Mouse (Mus musculus) brain, embryonic 18.5 days (tissue): ENCODE results near the gene Slc45a1.

Experiments
- DNase-seq: peaks from one replicate; pipeline ENCODE4 v3.0.0-alpha.2; 2012; ENCODE audit warnings: low read depth, low spot score

Gene Slc45a1

DNA sequence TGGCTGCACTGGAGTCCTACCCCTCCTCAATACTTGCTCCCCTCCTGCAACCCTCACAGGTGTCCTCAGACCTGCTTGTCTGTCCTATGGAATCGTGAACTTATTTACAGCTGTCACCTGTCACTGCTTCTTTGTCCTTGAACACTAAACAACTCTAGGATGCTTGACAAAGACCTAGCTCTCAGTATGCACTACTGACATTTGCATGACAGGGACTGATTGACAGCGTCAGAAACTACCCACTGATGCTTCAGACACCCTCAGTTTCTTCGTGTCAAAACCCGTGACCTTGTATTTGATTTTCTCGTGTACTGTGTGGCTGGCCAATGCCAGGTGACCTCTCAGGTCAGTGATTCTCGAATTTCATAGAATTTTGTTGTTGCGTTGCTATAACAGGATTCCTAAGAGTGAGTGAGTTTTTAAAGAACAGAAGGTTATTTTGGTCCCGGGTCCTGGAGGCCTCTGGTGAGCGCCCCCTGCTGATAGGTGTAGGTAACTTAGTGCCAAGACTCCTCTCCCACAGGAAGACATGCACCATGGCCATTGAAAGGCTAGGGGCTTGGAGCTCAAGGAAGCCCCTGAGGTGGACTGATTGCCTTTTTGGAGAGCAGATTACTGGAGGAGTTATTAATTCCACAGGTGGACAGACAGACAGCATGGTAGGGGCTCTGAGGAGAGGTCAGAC is 8.1 kb upstream of the Slc45a1 start:
- no peak for DNase-seq

DNA sequence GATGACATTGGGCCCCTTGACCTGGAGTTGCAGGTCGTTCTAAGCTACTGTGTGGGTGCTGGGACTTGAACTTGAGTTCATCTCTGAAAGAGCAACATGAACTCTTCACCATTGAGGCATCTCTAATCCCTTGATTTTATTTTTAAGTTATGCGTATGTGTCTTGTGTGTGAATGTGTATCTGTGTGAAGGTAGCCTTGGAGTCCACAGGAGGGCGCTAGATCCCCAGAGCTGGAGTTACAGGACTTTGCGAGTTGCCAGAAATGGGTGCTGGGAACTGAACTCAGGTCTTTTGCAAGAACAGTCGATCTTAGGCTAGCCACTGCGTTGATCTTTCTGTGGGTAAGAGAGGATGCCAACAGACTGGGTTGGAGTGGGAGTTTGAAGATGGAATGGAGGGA is 4.5 kb upstream of the Slc45a1 start:
- DNase-seq: no peak

DNA sequence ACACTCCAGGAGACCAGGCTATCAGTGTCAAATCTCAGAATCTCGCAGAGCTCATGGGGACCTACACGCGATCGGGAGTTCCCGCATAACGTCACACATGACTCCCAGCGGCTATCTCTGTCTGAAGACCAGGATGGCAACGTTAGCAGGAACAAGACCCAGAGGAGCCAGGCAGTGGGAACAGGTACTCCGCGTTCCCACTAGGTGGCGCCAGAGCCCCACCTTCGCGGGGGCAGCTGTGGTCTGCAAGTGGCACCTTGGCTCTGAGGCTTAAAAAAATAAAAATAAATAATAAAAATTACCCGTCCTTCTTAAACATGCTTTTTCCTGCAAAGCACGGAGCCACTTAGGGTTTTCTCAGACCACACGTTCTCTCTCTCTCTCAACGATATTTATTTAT is 4.0 kb upstream of the Slc45a1 start:
- no peak for DNase-seq

DNA sequence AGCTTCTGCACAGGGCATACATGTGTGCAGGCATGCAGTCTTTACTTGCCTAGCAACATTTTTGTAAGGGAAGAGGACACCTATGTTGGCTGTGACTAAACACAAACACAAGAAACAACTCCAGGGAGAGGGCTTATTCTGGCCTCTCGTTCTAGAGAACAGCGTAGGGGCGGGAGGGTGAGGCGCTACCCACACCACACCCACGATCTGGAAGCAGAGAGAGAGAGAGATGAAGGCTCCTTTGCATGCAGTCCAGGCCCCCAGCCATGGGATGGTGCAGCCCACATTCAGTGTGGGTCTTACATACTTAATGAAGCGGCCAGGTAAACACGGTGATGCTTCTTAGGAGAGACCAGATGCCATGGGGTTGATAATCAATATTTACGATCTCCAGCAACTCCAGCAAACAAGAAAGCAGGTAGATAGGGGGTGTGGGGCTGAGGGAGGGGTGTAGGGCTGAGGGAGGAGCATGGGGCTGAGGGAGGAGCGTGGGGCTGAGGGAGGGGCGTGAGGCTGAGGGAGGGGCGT is 1.2 kb upstream of the Slc45a1 start:
- no peak for DNase-seq

DNA sequence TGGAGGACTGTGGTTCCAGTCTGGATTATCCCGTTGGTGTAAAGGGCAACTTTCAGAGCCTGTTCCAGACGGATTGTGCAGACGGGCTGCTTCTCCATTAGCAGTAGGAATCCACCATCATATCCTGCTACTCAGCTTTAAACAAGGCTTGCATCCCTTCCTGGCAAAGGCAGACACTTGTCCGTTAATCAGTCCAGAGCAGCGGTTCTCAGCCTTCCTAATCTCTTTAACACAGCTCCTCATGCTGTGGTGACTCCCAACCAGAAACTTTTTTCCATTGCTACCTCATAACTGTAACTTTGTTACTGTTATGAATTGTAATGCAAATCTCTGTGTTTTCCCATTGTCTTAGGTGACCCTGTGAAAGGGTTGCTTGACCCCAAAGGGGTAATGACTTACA is 2.6 kb downstream of the Slc45a1 start:
- no peak for DNase-seq

DNA sequence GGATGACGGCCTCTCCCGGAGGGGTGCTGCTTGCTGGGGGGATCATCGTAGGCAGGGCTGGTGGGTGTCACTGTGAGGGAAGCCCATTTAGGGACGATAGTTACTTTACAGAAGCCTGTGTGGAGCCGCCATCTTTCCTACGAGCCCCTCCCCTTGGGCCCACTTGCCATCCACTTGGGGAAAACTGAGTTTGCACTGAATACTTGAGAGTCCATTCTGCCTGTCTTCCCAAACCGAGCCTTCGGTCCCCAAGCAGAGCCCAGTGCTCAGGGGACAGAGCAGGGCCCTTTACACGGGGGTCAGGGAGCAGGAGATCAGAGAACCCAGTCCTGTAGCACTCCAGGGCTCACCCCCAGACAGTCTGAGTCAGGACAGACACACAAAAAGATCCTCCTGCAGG is 7.7 kb downstream of the Slc45a1 start:
- DNase-seq: no peak

DNA sequence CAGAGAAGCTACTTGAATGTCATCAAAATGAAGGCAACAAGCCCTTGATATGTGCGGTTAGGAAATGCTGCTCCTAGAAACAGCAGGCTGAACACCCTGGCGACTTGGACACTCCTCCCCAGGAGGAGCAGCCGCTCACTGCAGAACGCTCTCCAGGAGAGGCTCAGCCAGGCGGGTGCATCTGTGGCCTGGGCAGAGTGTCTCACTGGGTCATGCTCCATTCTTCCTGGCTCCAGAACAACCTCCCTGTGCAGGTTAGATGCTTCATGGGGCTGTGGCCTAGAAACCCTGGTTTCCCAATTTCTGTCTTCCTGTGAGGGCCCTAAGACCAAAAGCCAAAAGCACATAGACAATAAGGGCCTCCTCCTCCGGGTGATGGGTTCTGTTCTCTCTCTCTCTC is 15.3 kb downstream of the Slc45a1 start:
- no peak for DNase-seq

DNA sequence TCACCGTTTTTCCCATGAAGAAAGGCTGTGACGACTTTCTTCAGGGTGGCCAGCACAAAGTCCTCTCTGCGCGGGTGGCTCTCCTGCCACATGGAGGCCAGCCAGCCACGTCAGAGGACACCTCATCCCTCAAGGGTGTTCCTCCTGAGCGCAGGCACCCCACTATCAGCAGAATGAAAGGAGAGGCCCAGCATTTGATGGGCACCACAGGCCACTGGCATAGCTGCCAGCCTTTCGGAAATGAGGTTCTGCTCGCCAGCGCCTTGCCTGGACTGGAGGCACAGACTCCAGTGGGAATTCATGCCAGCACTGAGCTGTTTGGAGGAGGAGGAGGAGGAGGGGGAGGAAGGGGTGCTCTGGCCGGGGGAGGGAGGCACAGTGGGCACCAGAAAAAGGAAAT is 16.4 kb downstream of the Slc45a1 start:
- no peak for DNase-seq

DNA sequence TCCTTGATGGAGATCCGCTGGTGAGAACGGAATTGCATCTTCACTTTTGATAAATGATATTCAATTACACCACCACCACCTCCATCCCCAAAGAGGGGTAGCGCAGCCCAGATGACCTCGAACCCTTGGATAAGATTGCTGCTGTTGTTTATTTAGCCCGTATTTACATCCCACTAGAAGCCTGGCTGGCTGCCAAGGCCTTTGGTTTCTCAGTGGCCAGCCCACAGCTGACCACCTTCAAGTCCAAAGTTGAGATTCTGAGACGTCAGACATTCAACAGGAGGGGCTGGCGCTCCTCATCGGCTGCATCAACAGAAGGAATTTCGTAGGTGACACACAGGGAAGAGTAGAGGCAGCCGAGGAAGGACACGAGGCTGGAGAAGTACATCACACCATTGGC is 22.7 kb downstream of the Slc45a1 start:
- DNase-seq: no peak

DNA sequence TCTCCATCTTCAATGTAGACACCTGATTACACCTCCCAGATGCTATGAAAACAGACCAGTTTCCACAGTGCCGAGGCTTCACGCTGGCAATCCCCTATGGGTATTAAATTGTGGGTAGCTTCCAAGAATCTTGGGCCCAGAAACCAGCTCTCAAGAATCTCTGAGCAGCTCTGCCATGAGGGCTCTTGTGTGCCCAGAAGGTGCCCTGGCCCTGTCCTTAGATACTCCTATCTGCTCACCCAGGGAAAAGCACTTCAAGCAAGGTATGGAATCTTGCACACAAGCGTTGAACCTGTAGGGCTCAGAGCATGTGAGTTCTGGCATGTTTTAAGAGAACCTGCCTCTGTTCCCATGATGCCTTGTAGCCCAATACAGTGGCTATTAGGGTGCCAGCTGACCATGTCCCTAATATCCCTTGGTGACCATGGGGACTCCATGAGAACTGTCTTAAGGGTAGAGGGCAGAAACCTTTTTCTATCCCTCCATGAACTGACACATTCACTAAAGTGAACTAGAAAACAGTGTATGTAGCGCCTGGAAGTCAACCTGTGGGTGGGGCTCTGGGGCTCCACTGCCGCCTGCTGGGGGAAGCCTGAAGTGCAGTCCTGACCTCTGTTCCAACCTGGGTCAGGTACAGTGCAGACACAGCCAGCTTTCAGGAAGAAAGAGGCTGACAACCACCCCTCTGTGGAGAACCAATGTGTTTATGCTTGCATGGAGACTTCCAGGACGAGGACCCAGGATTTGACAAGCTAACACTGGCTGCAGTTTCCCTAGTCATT is 25.8 kb downstream of the Slc45a1 start:
- no peak for DNase-seq

DNA sequence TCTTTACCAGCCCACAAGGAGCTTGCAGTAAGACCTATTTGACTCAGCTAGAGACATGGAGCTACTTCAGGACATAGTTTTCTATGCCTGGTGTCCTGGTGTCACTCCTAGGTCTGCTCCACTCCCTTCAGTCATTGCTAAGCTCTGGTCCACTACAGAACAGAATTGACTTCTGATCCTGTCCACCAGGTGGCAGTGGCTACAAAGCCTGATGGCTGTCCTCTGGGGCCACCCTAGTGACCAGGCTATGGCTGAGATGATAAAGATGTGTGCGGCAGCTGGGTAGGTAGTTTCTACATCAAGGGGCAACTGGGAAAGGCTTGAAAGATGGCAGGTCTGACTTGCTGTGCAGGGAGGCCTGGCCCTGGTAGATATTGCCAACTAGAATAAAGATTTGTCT is 26.5 kb downstream of the Slc45a1 start:
- no peak for DNase-seq

DNA sequence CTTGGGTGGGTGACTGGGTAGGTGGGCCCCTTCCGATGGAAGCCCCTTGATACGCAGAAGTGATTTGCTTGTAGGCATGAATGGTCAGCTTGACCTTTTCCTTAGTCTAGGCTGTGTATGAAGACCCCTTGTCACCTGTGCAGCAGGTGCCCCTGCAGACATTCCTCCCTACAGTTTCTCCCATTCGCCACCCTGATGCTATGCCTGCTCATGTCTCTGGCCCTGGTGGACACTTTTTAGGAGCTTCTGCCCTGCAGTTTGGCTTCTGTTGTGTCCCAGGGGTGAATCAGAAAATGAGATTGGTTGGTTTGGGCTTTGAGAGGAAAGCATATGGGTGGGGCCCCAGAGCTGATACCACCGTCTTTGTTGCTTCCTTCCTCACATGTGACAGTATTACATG is 27.0 kb downstream of the Slc45a1 start:
- no peak for DNase-seq

DNA sequence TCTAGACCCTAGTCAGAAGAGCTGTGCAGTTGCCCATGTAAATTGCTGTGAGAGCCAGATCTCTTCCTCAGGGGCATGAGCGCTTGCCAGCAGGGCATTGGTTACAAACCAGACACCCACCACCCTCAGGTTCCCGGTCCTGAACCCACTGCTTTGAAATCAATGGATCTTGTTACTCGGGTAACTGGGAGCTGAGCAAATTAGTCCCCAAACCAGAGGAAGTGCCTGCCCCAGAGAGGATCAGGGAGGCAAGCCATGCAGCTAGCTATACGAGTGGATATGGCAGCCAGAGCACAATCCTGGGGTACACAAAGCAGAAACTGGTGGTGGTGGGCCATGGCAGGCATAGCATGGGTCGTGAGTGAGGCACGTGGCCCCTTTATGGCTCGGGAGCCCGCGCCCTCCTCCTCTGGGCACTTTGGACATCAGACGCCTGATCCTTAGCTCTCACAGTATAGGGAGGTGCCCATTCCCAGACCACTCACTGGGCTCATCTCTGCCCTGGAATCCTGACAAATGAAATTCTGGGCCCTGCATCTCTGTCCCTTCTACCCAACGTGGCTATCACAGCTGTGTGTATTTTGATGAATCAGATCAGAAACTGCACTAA is 27.7 kb downstream of the Slc45a1 start:
- no peak for DNase-seq

DNA sequence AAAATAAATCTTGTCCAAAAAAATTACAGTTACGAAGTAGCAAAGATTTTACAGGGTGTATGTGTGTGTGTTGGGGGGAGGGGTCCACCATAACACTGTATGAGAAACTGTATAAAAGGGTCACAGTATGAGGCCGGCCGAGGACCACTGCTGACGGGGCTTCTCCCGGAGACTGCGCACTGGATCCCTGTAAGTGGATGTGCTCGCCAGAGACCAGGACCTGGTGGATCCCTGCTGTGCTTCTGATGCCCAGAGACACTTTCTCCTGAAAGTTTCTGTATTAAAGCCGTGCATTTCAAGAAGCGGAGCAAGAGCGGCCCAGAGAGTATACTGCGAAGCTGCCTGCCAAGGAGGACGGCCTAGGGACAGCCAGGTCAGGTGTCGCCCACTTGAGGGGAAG is 29.3 kb downstream of the Slc45a1 start:
- DNase-seq: no peak

DNA sequence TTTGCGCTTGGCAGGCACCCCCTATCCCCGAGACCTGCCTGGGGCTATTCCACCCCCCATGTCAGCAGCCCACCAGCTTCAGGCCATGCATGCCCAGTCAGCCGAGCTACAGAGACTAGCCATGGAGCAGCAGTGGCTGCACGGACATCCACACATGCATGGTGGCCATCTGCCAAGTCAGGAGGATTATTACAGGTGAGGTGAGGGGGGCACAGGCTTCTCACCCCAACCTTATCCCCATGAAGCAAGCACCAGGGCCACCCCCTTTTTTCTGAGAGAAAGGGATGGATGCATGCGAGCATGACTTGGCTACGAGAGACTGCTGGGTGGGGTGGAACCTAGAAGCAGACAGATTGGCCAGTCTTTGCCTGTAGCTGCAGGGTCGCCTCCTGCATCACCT is 33.0 kb downstream of the Slc45a1 start:
- DNase-seq: no peak

DNA sequence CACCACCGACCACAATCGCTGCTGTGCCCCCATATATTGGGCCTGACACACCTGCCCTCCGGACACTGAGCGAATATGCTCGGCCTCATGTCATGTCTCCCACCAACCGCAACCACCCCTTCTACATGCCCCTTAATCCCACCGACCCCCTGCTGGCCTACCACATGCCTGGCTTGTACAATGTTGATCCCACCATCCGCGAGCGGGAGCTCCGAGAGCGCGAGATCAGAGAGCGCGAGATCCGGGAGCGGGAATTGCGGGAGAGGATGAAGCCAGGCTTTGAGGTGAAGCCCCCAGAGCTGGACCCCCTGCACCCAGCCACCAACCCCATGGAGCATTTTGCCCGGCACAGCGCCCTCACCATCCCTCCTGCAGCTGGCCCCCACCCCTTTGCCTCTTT is 35.1 kb downstream of the Slc45a1 start:
- DNase-seq: no peak

DNA sequence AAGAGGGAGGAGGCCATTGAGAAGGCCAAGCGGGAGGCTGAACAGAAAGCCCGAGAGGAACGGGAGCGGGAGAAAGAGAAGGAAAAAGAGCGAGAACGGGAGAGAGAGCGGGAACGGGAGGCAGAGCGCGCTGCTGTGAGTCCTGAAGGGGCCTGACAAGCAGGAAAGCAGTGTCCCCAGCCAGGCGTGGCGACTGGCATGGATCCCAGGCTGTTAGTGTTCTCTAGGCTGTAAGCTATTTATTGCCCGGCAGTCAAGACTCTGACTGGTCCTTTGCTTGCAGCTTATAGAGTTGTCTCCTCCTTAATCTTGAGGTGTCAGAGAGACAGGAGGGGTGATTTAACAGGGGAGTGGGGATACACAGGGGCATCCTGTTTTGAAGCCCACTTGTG is 35.9 kb downstream of the Slc45a1 start:
- no peak for DNase-seq

DNA sequence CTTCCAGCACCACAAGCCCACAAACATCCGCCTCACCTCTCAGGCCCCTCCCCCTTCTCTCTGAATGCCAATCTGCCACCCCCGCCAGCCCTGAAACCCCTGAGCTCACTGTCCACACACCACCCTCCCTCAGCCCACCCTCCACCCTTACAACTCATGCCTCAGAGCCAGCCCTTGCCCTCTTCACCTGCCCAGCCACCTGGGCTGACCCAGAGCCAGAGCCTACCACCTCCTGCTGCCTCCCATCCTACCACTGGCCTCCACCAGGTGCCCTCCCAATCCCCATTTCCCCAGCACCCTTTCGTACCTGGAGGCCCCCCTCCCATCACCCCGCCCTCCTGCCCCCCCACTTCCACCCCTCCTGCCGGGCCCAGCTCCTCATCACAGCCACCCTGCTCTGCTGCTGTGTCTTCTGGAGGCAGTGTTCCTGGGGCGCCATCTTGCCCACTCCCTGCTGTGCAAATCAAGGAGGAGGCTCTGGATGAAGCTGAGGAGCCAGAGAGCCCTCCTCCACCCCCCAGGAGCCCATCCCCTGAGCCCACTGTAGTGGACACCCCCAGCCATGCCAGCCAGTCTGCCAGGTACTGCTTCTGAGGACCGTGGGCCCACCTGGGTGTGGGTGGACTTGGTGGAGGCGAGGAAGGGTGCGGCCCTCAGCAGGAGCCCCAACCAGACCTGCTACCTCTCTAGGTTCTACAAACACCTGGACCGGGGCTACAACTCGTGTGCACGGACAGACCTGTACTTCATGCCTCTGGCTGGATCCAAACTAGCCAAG is 36.5 kb downstream of the Slc45a1 start:
- DNase-seq: no peak

DNA sequence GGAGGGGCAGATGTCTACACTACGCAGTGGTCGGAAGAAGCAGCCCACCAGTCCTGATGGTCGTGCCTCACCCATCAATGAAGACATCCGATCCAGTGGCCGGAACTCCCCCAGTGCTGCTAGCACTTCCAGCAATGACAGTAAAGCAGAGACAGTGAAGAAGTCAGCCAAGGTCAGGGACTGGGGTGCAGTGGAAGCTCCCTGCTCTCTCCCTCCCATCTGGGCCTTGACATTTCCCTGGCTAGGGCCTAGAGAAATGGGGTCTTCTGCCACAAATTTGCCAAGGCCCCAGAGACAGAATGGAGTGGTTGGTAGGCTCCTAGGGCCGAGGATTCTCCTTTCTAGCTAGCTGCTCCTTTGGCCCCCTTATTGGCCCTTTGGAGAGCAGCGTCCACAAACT is 38.3 kb downstream of the Slc45a1 start:
- DNase-seq: no peak

DNA sequence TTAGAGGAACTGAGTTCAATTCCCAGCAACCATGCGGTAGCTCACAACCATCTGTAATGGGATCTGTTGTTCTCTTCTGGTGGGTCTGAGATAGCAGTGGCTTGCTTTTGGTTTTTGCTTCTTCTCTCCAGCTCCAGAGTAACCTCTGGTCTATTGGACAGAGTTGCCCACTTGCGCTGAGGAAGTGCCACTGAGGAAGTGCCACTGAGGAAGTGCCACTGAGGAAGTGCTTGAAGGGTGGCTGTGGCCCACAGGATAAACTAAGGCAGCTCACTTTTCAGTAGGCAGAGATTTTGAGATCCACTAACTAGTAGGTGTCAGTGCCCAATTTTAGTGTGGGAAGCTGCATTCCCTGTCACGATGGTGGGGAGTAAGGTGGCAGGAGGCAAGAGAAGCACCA is 43.3 kb downstream of the Slc45a1 start:
- DNase-seq: no peak

DNA sequence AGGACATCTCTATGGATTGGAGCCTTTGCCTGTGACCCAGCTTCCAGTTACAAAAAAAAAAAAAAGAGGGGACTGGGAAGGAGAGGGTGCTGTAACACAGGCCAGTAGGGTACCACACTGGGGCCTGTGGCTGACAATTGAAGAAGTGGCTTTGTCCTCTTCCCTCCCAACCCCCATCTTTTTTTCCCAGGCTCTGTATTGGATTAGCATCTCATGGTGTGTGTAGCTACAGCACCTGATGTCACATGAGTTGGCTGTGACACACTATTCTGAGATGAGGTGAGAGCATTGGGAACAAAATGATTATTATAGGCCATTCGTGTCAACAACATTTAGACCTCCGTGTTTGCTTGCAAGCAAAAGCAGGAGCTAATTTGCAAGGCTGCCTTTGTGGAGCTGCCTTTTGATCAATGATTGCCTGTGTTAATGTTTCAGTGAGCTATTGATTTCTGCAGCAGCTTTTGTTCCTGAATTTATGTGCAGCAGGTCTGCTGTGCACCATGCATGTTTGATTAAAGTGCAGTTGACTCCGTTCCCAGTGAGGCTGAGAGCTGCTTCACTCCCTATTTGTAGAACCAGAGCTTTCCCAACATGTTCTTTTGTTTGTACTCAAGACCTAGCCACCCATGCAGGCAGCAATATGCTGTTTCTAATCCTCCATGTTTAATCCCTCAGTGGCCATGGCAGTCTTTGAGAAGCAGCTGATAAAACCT is 45.4 kb downstream of the Slc45a1 start:
- DNase-seq: no peak
